Comparison of ENCODE assay signal across 10 mouse cellular contexts in genomic region chr2:171493741-171494140, GRCm38 (mm10).
DNase-seq lines count a peak whose midpoint lies in the region; ATAC-seq and TF ChIP-seq lines count a peak whose summit lies in the region.
"Had no signal": no experiment of that assay in that cellular context is flagged by ENCODE, and none has a peak within 500 bp of the region (broad histone marks: within the 10 kb centered on the region; RNA-seq: fewer than 3 reads in every experiment).

No protein-coding gene starts in this region.

- H3K27me3 ChIP-seq in forebrain, embryonic 10.5 days (ENCODE audit: poor library complexity, severe bottlenecking), result no peaks in the 10 kb centered on the region
- no peaks in the 10 kb centered on the region for H3K27me3 ChIP-seq in forebrain, embryonic 12.5 days
- H3K27me3 ChIP-seq in midbrain, embryonic 14.5 days (ENCODE audit: control insufficient read depth, insufficient read depth, low read length), result no peaks in the 10 kb centered on the region
- H3K27me3 ChIP-seq in midbrain, embryonic 15.5 days (replicated peaks), result no peaks in the 10 kb centered on the region
- no peaks in the 10 kb centered on the region for H3K27me3 ChIP-seq in lung, postnatal 0 days (replicated peaks; ENCODE audit: insufficient read depth, low read length)
- H3K27me3 ChIP-seq: liver, embryonic 15.5 days had no signal

- no peaks in the 10 kb centered on the region for H3K9me3 ChIP-seq in forebrain, embryonic 10.5 days
- H3K9me3 ChIP-seq in forebrain, embryonic 12.5 days, result no peaks in the 10 kb centered on the region
- no peaks in the 10 kb centered on the region for H3K9me3 ChIP-seq in midbrain, embryonic 14.5 days (ENCODE audit: control insufficient read depth, low read length)
- H3K9me3 ChIP-seq in midbrain, embryonic 15.5 days, result no peaks in the 10 kb centered on the region
- no peaks in the 10 kb centered on the region for H3K9me3 ChIP-seq in lung, postnatal 0 days (ENCODE audit: low read length)
- H3K9me3 ChIP-seq: liver, embryonic 15.5 days had no signal

- ATAC-seq in forebrain, embryonic 12.5 days (ENCODE audit: low FRiP score), result no peak
- ATAC-seq in midbrain, embryonic 14.5 days (ENCODE audit: low FRiP score, low TSS enrichment), result no peak
- ATAC-seq in midbrain, embryonic 15.5 days (replicated peaks), result no peak
- ATAC-seq in lung, postnatal 0 days, result no peak

- 39% methylated on average over 12 of the region's 12 CpGs for whole genome bisulfite sequencing in forebrain, embryonic 10.5 days
- 38% methylated on average over 12 of the region's 12 CpGs for WGBS in forebrain, embryonic 12.5 days
- 42% methylated on average over 12 of the region's 12 CpGs for WGBS in midbrain, embryonic 14.5 days
- WGBS in midbrain, embryonic 15.5 days, result 36% methylated on average over 12 of the region's 12 CpGs
- 27% methylated on average over 12 of the region's 12 CpGs for WGBS in lung, postnatal 0 days

- no peak overlapping the region for H3K9ac ChIP-seq in forebrain, embryonic 12.5 days
- H3K9ac ChIP-seq in midbrain, embryonic 14.5 days (replicated peaks; ENCODE audit: low read length), result no peak overlapping the region
- no peak overlapping the region for H3K9ac ChIP-seq in midbrain, embryonic 15.5 days
- no peak overlapping the region for H3K9ac ChIP-seq in lung, postnatal 0 days (replicated peaks; ENCODE audit: low read depth)
- H3K9ac ChIP-seq: liver, embryonic 15.5 days had no signal

- H3K27ac ChIP-seq in forebrain, embryonic 10.5 days, result no peak overlapping the region
- H3K27ac ChIP-seq in forebrain, embryonic 12.5 days, result no peak overlapping the region
- H3K27ac ChIP-seq in midbrain, embryonic 14.5 days (replicated peaks; ENCODE audit: low read depth, low read length), result no peak overlapping the region
- H3K27ac ChIP-seq in midbrain, embryonic 15.5 days, result no peak overlapping the region
- no peak overlapping the region for H3K27ac ChIP-seq in layer of hippocampus, adult 2 months
- no peak overlapping the region for H3K27ac ChIP-seq in lung, postnatal 0 days (ENCODE audit: low read length)
- H3K27ac ChIP-seq: liver, embryonic 15.5 days had no signal

- no peak for TF ChIP-seq EP300 in lung, postnatal 0 days (IDR thresholded peaks at IDR 0.05)

- TF ChIP-seq CTCF in layer of hippocampus, adult 2 months (conservative IDR thresholded peaks at IDR 0.05), result peak; percentile 87
- TF ChIP-seq CTCF in lung, postnatal 0 days (IDR thresholded peaks at IDR 0.05), result peak; percentile 79

- no peak overlapping the region for H3K4me3 ChIP-seq in forebrain, embryonic 10.5 days
- H3K4me3 ChIP-seq in forebrain, embryonic 12.5 days (replicated peaks), result no peak overlapping the region
- no peak overlapping the region for H3K4me3 ChIP-seq in midbrain, embryonic 14.5 days (replicated peaks; ENCODE audit: low read depth, low read length)
- H3K4me3 ChIP-seq in midbrain, embryonic 15.5 days, result no peak overlapping the region
- H3K4me3 ChIP-seq in layer of hippocampus, adult 2 months, result no peak overlapping the region
- H3K4me3 ChIP-seq in lung, postnatal 0 days (ENCODE audit: low read depth, low read length), result no peak overlapping the region
- H3K4me3 ChIP-seq: erythroblast, embryonic 14.5 days; liver, embryonic 15.5 days had no signal

- peaks cover 5% of the 10 kb centered on the region for H3K4me1 ChIP-seq in forebrain, embryonic 10.5 days
- H3K4me1 ChIP-seq in forebrain, embryonic 12.5 days, result no peaks in the 10 kb centered on the region
- H3K4me1 ChIP-seq in midbrain, embryonic 14.5 days (ENCODE audit: control insufficient read depth, insufficient read depth, low read length), result no peaks in the 10 kb centered on the region
- H3K4me1 ChIP-seq in midbrain, embryonic 15.5 days, result peaks cover 5% of the 10 kb centered on the region; the same call in 1 of the 2 replicates
- no peaks in the 10 kb centered on the region for H3K4me1 ChIP-seq in lung, postnatal 0 days (ENCODE audit: insufficient read depth, low read depth, low read length)
- H3K4me1 ChIP-seq: liver, embryonic 15.5 days had no signal

- peak; percentile 42 for DNase-seq in forebrain, embryonic 10.5 days (ENCODE audit: extremely low spot score, low spot score)
- DNase-seq in midbrain, embryonic 14.5 days, result peak; percentile 78
- DNase-seq in cerebellum, postnatal 4 days (ENCODE audit: low spot score in 2 of 2), result peak; percentile 44 to 75
- DNase-seq in layer of hippocampus, adult 2 months (ENCODE audit: low spot score in 2 of 2), result peak; percentile 10 to 61
- DNase-seq in lung, postnatal 0 days (ENCODE audit: low spot score), result peak; percentile 35
- no peak for DNase-seq in yolk sac, embryonic 10.5 days (ENCODE audit: low spot score)

- H3K36me3 ChIP-seq in forebrain, embryonic 10.5 days (replicated peaks), result no peaks in the 10 kb centered on the region
- no peaks in the 10 kb centered on the region for H3K36me3 ChIP-seq in forebrain, embryonic 12.5 days (replicated peaks)
- H3K36me3 ChIP-seq in midbrain, embryonic 14.5 days (ENCODE audit: control insufficient read depth, insufficient read depth, low read length), result no peaks in the 10 kb centered on the region
- H3K36me3 ChIP-seq in midbrain, embryonic 15.5 days (replicated peaks), result no peaks in the 10 kb centered on the region
- H3K36me3 ChIP-seq in lung, postnatal 0 days (ENCODE audit: insufficient read depth, low read length), result no peaks in the 10 kb centered on the region
- H3K36me3 ChIP-seq: liver, embryonic 15.5 days had no signal

- no peak overlapping the region for H3K4me2 ChIP-seq in forebrain, embryonic 12.5 days
- H3K4me2 ChIP-seq in midbrain, embryonic 14.5 days (ENCODE audit: low read length), result no peak overlapping the region
- no peak overlapping the region for H3K4me2 ChIP-seq in midbrain, embryonic 15.5 days
- H3K4me2 ChIP-seq in lung, postnatal 0 days (replicated peaks; ENCODE audit: low read depth, low read length), result no peak overlapping the region
- H3K4me2 ChIP-seq: liver, embryonic 15.5 days had no signal
